Mouse (Mus musculus) hindbrain, embryonic 14.5 days (tissue): ENCODE measurements around the gene Kcnc4. TPM values are rescaled to one million over a fixed set of nuclear protein-coding genes. Genes with fewer than 3 reads are reported as not detected.
A peak's percentile ranks its signal among the peaks of the same experiment; 100 is the strongest.

Experiments used
- ATAC-seq: fragments of 200-750 bp; cut with Nextera tagmentation; 2 replicates; pipeline ENCODE4 v1.8.0; 2017; ENCODE audit warnings: moderate number of reproducible peaks, mild to moderate bottlenecking, moderate TSS enrichment, moderate library complexity; ENCODE audit not compliant: low FRiP score
- DNase-seq: peaks from one replicate; pipeline ENCODE4 v3.0.0-alpha.2; 2015; ENCODE audit warnings: low spot score
- H3K27ac ChIP-seq: fragments of 300-500 bp; sonication (generic); 2 replicates; pipeline ENCODE4 v1.5.1; 2014; ENCODE audit warnings: mild to moderate bottlenecking, moderate library complexity
- H3K27me3 ChIP-seq: fragments of 300-500 bp; sonication (generic); 2 replicates; pipeline ENCODE4 v1.6.1; 2014; ENCODE audit warnings: mild to moderate bottlenecking, low read length, mixed read lengths; ENCODE audit not compliant: control insufficient read depth, insufficient read depth
- H3K36me3 ChIP-seq: fragments of 300-500 bp; sonication (generic); replicated peaks from 2 replicates; pipeline ENCODE4 v1.6.1; 2014; ENCODE audit not compliant: control insufficient read depth, insufficient read depth
- H3K4me1 ChIP-seq: fragments of 300-500 bp; sonication (generic); replicated peaks from 2 replicates; pipeline ENCODE4 v1.6.1; 2014; ENCODE audit warnings: antibody characterized with exemption, low read length, mixed read lengths; ENCODE audit not compliant: control insufficient read depth, insufficient read depth
- H3K4me2 ChIP-seq: fragments of 300-500 bp; sonication (generic); replicated peaks from 2 replicates; pipeline ENCODE4 v1.6.1; 2014; ENCODE audit warnings: mild to moderate bottlenecking, moderate library complexity
- H3K4me3 ChIP-seq: fragments of 300-500 bp; sonication (generic); replicated peaks from 2 replicates; pipeline ENCODE4 v1.5.1; 2014; ENCODE audit warnings: mild to moderate bottlenecking, low read length
- H3K9ac ChIP-seq: fragments of 300-500 bp; sonication (generic); 2 replicates; pipeline ENCODE4 v1.6.1; 2014
- H3K9me3 ChIP-seq: fragments of 300-500 bp; sonication (generic); 2 replicates; pipeline ENCODE4 v1.6.1; 2016; ENCODE audit warnings: low read length; ENCODE audit not compliant: control insufficient read depth
- WGBS: fragments of 180-500 bp; shearing (Covaris S2); extraction: QIAGEN DNeasy Blood & Tissue Kit; methylation state at CpG from one replicate; pipeline ENCODE4 v1.1.7; 2014; 5-methylcytosine and 5-hydroxymethylcytosine counted together
- polyA plus RNA-seq: library from polyadenylated mRNA; unstranded; fragments of >200 nt; fragmentation: Nextera tagmentation; extraction: Ambion mirVana; gene quantifications from 2 replicates; pipeline ENCODE4 v1.2.1, GENCODE M21; 2014

Kcnc4 gene
- polyA plus RNA-seq, 1 experiment from 2014 or later: 7.9 TPM

GRCm38 (mm10) chr3:107496086-107496850 lies 36.9 kb upstream of the Kcnc4 start:
- peak overlapping the region; percentile 49; the same call in 1 of the 2 replicates for H3K27ac ChIP-seq
- H3K4me2 ChIP-seq: no peak overlapping the region
- H3K27me3 ChIP-seq: no peaks in the 10 kb centered on the region
- DNase-seq: peak; percentile 65
- H3K4me3 ChIP-seq: no peak overlapping the region
- peaks cover 22% of the 10 kb centered on the region for H3K4me1 ChIP-seq
- 45% methylated on average over 13 of the region's 13 CpGs for WGBS
- ATAC-seq: peak; percentile 70; the same call in 1 of the 2 replicates
- H3K36me3 ChIP-seq: 0 out of 2 replicates have a peak, but pooled peaks cover 5% of the 10 kb centered on the region
- H3K9ac ChIP-seq: no peak overlapping the region
- no peaks in the 10 kb centered on the region for H3K9me3 ChIP-seq

DNA sequence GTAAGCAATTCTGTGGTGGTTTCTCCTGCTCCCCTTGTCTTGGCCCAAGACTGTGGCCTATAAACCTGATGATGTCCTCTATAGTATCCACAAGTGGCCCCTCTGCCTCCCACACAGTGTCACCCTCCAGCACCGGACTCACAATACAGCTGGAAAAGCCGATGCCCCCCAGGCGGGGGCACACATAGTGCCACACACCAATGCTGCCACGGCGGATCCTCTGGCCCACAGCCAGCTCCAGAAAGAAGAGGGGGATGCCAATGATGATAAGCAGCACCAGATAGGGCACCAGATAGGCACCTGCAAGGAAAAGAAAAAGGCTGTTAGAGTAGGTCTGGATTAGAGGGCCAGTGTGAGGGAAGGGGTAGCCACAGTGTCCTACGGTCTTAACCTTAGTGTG lies 36.2 kb upstream of the Kcnc4 start:
- Histone ChIP-seq H3K4me1 (peaks cover 23% of the 10 kb centered on the region), H3K9me3 (no peaks in the 10 kb centered on the region), H3K27ac (no peak overlapping the region), H3K4me3 (no peak overlapping the region), H3K4me2 (no peak overlapping the region), H3K27me3 (no peaks in the 10 kb centered on the region), H3K9ac (no peak overlapping the region), H3K36me3 (0 out of 2 replicates have a peak, but pooled peaks cover 5% of the 10 kb centered on the region)
- 83% methylated on average over 6 of the region's 6 CpGs for WGBS
- DNase-seq (no peak), ATAC-seq (no peak)

DNA sequence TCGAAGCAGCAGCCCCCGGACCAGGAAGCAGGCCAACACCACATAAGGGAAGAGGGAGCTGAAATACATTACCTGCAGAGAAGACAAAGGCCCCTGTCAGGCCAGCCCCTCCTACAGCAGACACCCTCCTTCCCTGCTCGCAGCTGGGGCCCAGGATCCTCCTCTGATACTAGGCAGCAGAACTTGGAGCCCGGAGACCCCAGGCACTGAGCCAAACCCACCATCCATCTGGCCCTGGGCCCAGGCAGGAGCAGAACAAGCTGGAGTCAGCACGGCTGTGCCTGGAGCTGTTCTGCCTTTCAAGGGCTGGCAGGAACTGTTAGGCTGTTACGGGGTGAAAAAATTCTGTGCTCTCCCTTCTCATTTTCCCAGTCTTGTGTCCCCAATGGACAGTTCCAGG lies 32.1 kb upstream of the Kcnc4 start:
- Histone ChIP-seq H3K4me1 (peaks cover 16% of the 10 kb centered on the region), H3K36me3 (no peaks in the 10 kb centered on the region), H3K9ac (no peak overlapping the region), H3K4me3 (no peak overlapping the region), H3K27ac (peak overlapping the region; percentile 65), H3K4me2 (no peak overlapping the region), H3K27me3 (no peaks in the 10 kb centered on the region), H3K9me3 (no peaks in the 10 kb centered on the region)
- 30% methylated on average over 6 of the region's 6 CpGs for WGBS
- DNase-seq (peak; percentile 87), ATAC-seq (peak; percentile 89)

GRCm38 (mm10) chr3:107488637-107489036 lies 29.3 kb upstream of the Kcnc4 start:
- no peak for ATAC-seq
- no peak for DNase-seq
- WGBS: 68% methylated on average over 4 of the region's 4 CpGs
- Histone ChIP-seq H3K4me1 (0 out of 2 replicates have a peak, but pooled peaks cover 10% of the 10 kb centered on the region), H3K9ac (no peak overlapping the region), H3K4me3 (no peak overlapping the region), H3K36me3 (no peaks in the 10 kb centered on the region), H3K27me3 (no peaks in the 10 kb centered on the region), H3K27ac (no peak overlapping the region), H3K9me3 (no peaks in the 10 kb centered on the region), H3K4me2 (no peak overlapping the region)

DNA sequence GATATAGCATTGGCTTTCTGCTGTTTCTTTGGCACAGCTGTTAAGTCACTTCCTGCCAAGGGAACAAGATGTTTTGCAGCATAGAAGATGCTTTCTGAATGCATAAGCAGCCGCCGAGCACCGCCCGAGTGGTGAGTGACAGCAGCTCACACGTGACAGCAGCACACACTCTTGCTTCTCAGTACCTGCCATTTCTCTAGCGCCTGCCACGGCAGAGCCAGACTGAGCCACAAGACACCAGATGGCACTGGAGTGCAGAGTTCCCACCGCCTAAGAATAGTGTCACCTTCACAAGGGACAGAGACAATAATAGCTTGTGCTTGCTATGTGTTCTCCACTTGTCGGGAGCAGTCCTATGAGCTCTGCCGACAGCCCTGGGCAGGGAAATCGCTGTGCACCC lies 23.9 kb upstream of the Kcnc4 start:
- Histone ChIP-seq H3K9me3 (no peaks in the 10 kb centered on the region), H3K36me3 (no peaks in the 10 kb centered on the region), H3K4me1 (no peaks in the 10 kb centered on the region), H3K4me3 (no peak overlapping the region), H3K27me3 (no peaks in the 10 kb centered on the region), H3K4me2 (no peak overlapping the region), H3K27ac (no peak overlapping the region), H3K9ac (no peak overlapping the region)
- ATAC-seq: peak; percentile 94
- DNase-seq: peak; percentile 67
- 24% methylated on average over 11 of the region's 11 CpGs for WGBS

GRCm38 (mm10) chr3:107480660-107481059 lies 21.3 kb upstream of the Kcnc4 start:
- H3K9ac ChIP-seq: no peak overlapping the region
- ATAC-seq (no peak), DNase-seq (no peak)
- H3K27me3 ChIP-seq: no peaks in the 10 kb centered on the region
- no peaks in the 10 kb centered on the region for H3K4me1 ChIP-seq
- WGBS: 55% methylated on average over 3 of the region's 3 CpGs
- no peak overlapping the region for H3K4me2 ChIP-seq
- no peak overlapping the region for H3K4me3 ChIP-seq
- no peaks in the 10 kb centered on the region for H3K36me3 ChIP-seq
- H3K9me3 ChIP-seq: no peaks in the 10 kb centered on the region
- H3K27ac ChIP-seq: no peak overlapping the region

- ATAC-seq (peak; percentile 70), DNase-seq (peak; percentile 81)
- H3K9me3 ChIP-seq: no peaks in the 10 kb centered on the region
- WGBS: 21% methylated on average over 6 of the region's 6 CpGs
- no peaks in the 10 kb centered on the region for H3K27me3 ChIP-seq
- H3K9ac ChIP-seq: no peak overlapping the region
- H3K36me3 ChIP-seq: no peaks in the 10 kb centered on the region
- no peaks in the 10 kb centered on the region for H3K4me1 ChIP-seq
- H3K4me3 ChIP-seq: no peak overlapping the region
- H3K4me2 ChIP-seq: no peak overlapping the region
- no peak overlapping the region for H3K27ac ChIP-seq
Observed at GRCm38 (mm10) chr3:107472198-107472597, 12.8 kb upstream of the Kcnc4 start.

DNA sequence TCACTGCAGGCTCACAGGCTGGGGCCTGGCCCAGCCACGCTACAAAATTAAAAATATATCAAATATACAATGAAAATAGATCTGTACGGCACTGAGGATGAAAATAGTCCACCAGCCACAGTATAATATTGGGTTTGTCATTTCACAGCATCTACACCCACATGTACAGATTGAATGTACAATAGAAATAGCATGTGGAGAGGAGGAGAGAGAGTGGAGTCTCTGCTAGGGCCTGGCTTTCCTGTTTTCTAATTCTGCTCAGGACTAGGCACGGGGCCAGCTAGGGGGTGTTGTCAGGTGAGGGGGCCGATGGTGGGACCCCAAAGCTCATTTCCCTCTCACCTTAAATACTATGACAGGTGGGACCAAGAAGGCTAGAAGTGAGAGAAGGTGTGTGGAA lies 9.7 kb upstream of the Kcnc4 start:
- ATAC-seq (no peak), DNase-seq (no peak)
- Histone ChIP-seq H3K4me1 (no peaks in the 10 kb centered on the region), H3K4me2 (no peak overlapping the region), H3K9ac (no peak overlapping the region), H3K27me3 (0 out of 2 replicates have a peak, but pooled peaks cover 5% of the 10 kb centered on the region), H3K27ac (no peak overlapping the region), H3K9me3 (no peaks in the 10 kb centered on the region), H3K4me3 (no peak overlapping the region), H3K36me3 (no peaks in the 10 kb centered on the region)
- WGBS: 76% methylated on average over 4 of the region's 4 CpGs

DNA sequence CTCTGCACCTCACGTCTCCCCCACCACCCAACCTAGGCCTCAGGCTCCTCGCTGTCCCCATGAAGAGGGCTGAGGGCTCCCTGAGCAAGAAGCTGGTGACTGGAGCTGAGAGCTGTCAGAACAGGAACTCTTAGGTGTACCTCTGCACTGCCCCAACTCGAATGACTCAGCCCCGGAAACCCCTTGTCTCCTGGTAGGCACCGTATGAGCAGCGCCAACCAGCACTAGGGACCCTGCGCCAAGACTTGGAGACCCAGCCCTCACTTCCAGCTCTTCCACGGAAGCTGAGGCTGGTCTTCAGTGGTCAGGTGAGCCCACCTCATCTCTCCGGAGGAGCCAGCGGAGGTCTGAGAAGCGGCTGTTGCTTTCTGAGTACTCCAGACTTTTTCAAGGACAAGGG lies 8.8 kb upstream of the Kcnc4 start:
- Histone ChIP-seq H3K9ac (no peak overlapping the region), H3K9me3 (no peaks in the 10 kb centered on the region), H3K36me3 (no peaks in the 10 kb centered on the region), H3K27me3 (peaks cover 8% of the 10 kb centered on the region; the same call in 1 of the 2 replicates), H3K4me3 (no peak overlapping the region), H3K4me2 (no peak overlapping the region), H3K27ac (no peak overlapping the region), H3K4me1 (no peaks in the 10 kb centered on the region)
- ATAC-seq (no peak), DNase-seq (no peak)
- 84% methylated on average over 11 of the region's 11 CpGs for WGBS
